Mouse (Mus musculus) small intestine, adult 2 months (tissue): Measurements from ENCODE around the gene Vsig10l. TPM values are rescaled to one million over a fixed set of nuclear protein-coding genes. Genes with fewer than 3 reads are reported as not detected.

Source experiments
- H3K27ac ChIP-seq: fragments of 200-500 bp; 2 replicates; pipeline ENCODE4 v1.5.1; 2012; ENCODE audit warnings: low read depth, low read length, control low read depth, inconsistent platforms; ENCODE audit not compliant: insufficient read depth
- H3K27me3 ChIP-seq: fragments of 200-500 bp; 2 replicates; pipeline ENCODE4 v1.6.1; 2012; ENCODE audit warnings: mild to moderate bottlenecking, moderate library complexity, low read length, inconsistent platforms; ENCODE audit not compliant: control insufficient read depth, insufficient read depth
- H3K36me3 ChIP-seq: fragments of 200-500 bp; 2 replicates; pipeline ENCODE4 v1.6.1; 2012; ENCODE audit warnings: mild to moderate bottlenecking, low read length, control low read depth, inconsistent platforms; ENCODE audit not compliant: control insufficient read depth, insufficient read depth
- H3K4me1 ChIP-seq: fragments of 200-500 bp; 2 replicates; pipeline ENCODE4 v1.6.1; 2012; ENCODE audit warnings: low read length, inconsistent platforms, mixed read lengths; ENCODE audit not compliant: control insufficient read depth, insufficient read depth, insufficient read length
- H3K4me3 ChIP-seq: fragments of 200-500 bp; 2 replicates; pipeline ENCODE4 v1.5.1; 2012; ENCODE audit warnings: low read depth, mild to moderate bottlenecking, control low read depth, inconsistent platforms, low read length, moderate library complexity
- CTCF ChIP-seq: fragments of 200-500 bp; IDR thresholded peaks from 2 replicates; pipeline ENCODE4 v1.5.1; 2012; ENCODE audit warnings: low read depth, mild to moderate bottlenecking, control low read depth, inconsistent platforms, low read length, moderate library complexity, mixed read lengths; ENCODE audit not compliant: insufficient replicate concordance, insufficient read length; ENCODE audit errors: extremely low read depth
- POLR2A ChIP-seq: fragments of 200-500 bp; IDR thresholded peaks from 2 replicates; pipeline ENCODE4 v1.6.1; 2012; ENCODE audit warnings: low read depth, mild to moderate bottlenecking, control low read depth, inconsistent platforms, low read length, moderate library complexity
- WGBS: fragments of 180-500 bp; shearing (Covaris S2); methylation state at CpG from one replicate; pipeline ENCODE4 v1.1.7; 2018; 5-methylcytosine and 5-hydroxymethylcytosine counted together
- polyA plus RNA-seq: library from polyadenylated mRNA; depleted of rRNA; stranded (reverse); fragments of >200 nt; gene quantifications from 2 replicates; pipeline ENCODE4 v1.2.3, GENCODE M21; 2012

The Vsig10l gene
- polyA plus RNA-seq, 1 experiment = 4.3 TPM

DNA sequence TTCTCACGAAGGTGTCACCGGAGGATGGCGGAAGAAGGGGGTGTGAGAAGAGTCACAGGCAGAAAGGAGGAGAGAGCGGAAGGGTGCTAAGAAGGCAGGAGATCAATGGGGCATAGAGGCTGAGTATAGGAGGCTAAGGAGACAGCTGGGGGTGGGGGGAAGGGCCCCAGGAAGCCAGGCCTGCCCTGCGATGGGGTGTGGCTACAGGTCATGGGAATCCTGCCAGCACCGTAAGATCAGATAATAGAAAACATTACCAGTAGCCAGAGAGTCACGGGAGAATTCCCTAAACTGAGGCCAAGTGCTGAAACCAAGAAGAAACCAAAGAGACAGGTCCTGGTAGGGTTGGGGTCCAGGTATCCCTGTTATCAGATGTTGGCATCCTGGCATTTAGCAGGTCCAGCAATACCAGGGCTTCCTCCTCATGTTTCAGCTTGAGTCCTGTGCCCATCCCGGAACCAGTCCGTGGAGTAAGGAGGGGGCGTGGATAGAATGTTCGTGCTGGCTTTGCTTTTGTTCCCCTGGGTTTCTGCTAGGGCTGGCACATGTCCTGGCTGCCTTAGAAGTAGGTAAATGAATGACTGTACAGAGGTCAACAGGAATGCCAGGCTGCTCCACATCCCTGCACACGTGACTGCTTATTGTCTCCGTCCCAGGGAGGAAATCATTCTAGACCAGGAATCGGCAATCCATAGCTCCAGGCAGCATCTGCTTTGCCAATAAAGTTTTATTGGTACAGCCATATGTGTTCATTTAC is 9.2 kb upstream of the Vsig10l start:
- WGBS = 46% methylated on average over 14 of the region's 14 CpGs
- peak overlapping the region; percentile 86 for H3K27ac ChIP-seq

GRCm38 (mm10) chr7:43454371-43454770 is 8.6 kb upstream of the Vsig10l start:
- TF ChIP-seq POLR2A (no peak), CTCF (no peak)
- H3K4me1 ChIP-seq = peaks cover 13% of the 10 kb centered on the region
- H3K27me3 ChIP-seq = no peaks in the 10 kb centered on the region
- peaks cover 28% of the 10 kb centered on the region for H3K36me3 ChIP-seq
- WGBS = 60% methylated on average over 6 of the region's 6 CpGs
- peak overlapping the region; percentile 86; the same call in 1 of the 2 replicates for H3K27ac ChIP-seq
- H3K4me3 ChIP-seq = no peak overlapping the region

More for the DNA sequence above, 9.2 kb upstream of the Vsig10l start:
- Histone ChIP-seq H3K4me3 (peak overlapping the region; percentile 19; the same call in 1 of the 2 replicates), H3K27me3 (no peaks in the 10 kb centered on the region), H3K36me3 (peaks cover 28% of the 10 kb centered on the region), H3K4me1 (peaks cover 13% of the 10 kb centered on the region)
- no peak for TF ChIP-seq POLR2A
- no peak for TF ChIP-seq CTCF

DNA sequence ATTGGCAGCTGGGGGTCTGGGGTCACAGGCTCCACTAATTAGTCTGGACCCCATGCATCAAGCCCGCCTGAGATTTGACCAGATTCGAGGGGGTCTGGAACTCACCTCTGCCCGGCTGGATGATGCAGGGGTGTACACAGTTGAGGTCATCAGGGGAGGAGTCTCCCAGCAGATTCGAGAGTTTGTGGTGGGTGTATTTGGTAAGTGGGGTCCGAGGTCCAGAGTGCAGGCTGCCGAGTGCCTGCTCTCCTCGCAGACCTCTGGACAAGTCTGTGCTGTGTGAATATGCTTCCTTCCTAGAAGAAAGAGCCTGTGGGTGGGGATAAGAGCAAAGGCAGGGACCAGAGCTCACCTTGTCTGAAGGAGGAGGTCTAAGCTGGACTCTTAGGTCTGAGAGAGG is 1.0 kb downstream of the Vsig10l start:
- H3K27ac ChIP-seq = no peak overlapping the region
- peaks cover 6% of the 10 kb centered on the region; the same call in 1 of the 2 replicates for H3K4me1 ChIP-seq
- WGBS = 80% methylated on average over 7 of the region's 7 CpGs
- TF ChIP-seq POLR2A = no peak
- TF ChIP-seq CTCF = no peak
- no peaks in the 10 kb centered on the region for H3K27me3 ChIP-seq
- no peak overlapping the region for H3K4me3 ChIP-seq
- H3K36me3 ChIP-seq = no peaks in the 10 kb centered on the region

GRCm38 (mm10) chr7:43464864-43465343 is 2.0 kb downstream of the Vsig10l start:
- TF ChIP-seq POLR2A (no peak), CTCF (no peak; the same call in 1 of the 2 replicates)
- Histone ChIP-seq H3K4me3 (peak overlapping the region; percentile 68), H3K27ac (no peak overlapping the region), H3K36me3 (no peaks in the 10 kb centered on the region), H3K27me3 (no peaks in the 10 kb centered on the region), H3K4me1 (peaks cover 6% of the 10 kb centered on the region; the same call in 1 of the 2 replicates)
- WGBS = 6% methylated on average over 35 of the region's 35 CpGs

DNA sequence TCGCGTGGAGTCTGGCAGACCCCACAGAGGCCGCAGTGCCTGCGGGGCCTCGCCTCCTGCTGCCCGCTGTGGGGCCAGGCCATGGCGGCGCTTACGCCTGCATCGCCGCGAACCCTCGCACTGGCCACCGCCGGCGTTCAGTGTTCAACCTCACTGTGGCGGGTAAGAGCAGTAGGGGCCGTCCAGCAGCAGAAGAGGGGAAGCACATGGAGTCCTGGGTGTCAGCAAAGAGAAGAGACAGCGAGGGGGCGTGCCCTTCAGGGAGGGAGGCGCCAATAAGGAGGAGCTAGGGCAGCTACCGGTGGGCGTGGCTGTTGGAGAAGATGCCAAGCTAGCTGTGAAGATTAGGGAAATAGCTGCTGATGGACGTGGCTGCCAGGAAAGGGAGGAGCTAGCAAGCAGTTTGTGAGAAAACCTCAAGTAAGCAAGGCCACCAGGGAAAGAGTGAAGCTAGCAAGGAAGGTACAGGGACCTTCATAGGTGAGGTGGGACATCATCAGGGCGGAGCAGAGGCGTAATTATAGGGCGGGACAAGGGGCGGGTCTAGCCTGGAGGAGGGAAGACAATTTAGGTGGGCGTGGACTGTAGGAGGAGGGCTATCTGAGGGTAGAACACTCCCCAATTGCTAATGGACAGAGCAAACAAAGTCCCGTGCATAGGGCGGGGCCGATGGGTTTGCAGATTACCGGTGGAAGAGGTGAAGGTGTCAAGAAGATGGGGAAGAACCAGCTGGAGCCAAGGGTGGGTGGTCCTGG is 2.6 kb downstream of the Vsig10l start:
- Histone ChIP-seq H3K4me1 (peaks cover 6% of the 10 kb centered on the region; the same call in 1 of the 2 replicates), H3K4me3 (peak overlapping the region; percentile 68), H3K27ac (peak overlapping the region; percentile 14; the same call in 1 of the 2 replicates), H3K27me3 (no peaks in the 10 kb centered on the region), H3K36me3 (no peaks in the 10 kb centered on the region)
- TF ChIP-seq CTCF = no peak
- TF ChIP-seq POLR2A = no peak
- WGBS = under 1% methylated on average over 33 of the region's 33 CpGs

DNA sequence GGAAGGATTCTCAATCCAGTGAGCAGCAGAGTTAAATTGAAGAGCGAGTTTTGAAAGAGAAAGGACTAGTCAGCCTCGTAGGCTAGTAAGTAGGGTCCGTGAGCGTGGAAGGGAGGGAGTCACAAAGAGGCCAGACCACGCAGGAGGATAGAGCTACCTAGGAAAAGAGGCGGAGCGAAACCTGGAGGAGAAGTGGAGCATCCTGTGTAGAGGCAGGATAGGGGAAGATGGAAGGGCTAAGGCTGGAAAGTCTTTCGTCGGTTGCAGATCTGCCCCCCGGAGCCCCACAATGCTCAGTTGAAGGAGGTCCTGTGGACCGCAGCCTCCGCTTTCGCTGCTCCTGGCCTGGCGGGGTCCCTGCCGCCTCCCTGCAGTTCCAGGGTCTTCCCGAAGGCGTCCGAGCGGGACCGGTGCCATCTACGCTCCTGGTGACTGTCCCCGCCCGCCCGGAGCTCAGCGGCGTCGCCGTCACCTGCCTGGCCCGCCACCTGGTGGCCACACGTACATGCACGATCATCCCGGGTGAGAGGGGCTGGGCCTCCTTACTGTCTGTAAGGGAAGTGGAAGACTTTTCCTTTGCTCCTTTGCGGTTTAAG is 3.2 kb downstream of the Vsig10l start:
- Histone ChIP-seq H3K27me3 (no peaks in the 10 kb centered on the region), H3K36me3 (no peaks in the 10 kb centered on the region), H3K4me1 (peaks cover 6% of the 10 kb centered on the region; the same call in 1 of the 2 replicates), H3K27ac (peak overlapping the region; percentile 6; the same call in 1 of the 2 replicates), H3K4me3 (peak overlapping the region; percentile 68)
- under 1% methylated on average over 33 of the region's 33 CpGs for WGBS
- peak; percentile 90 for TF ChIP-seq CTCF
- no peak for TF ChIP-seq POLR2A
